Mouse (Mus musculus) embryonic facial prominence, embryonic 11.5 days (tissue): ENCODE data around the gene Txlna. TPM values are rescaled to one million over a fixed set of nuclear protein-coding genes. Genes with fewer than 3 reads are reported as not detected.

Source experiments
- ATAC-seq: fragments of 200-750 bp; cut with Nextera tagmentation; replicated peaks from 2 replicates; pipeline ENCODE4 v1.8.0; 2017; ENCODE audit warnings: low read depth; ENCODE audit not compliant: insufficient number of reproducible peaks, low FRiP score, low TSS enrichment
- DNase-seq: peaks from one replicate; pipeline ENCODE4 v3.0.0-alpha.2; 2015; ENCODE audit warnings: low spot score
- H3K27ac ChIP-seq: fragments of 300-500 bp; sonication (generic); replicated peaks from 2 replicates; pipeline ENCODE4 v1.5.1; 2014; ENCODE audit warnings: mild to moderate bottlenecking, low read depth, low read length, control low read depth
- H3K27me3 ChIP-seq: fragments of 300-500 bp; sonication (generic); 2 replicates; pipeline ENCODE4 v1.6.1; 2014; ENCODE audit warnings: mild to moderate bottlenecking, low read length, moderate library complexity, mixed read lengths; ENCODE audit not compliant: control insufficient read depth, insufficient read depth
- H3K36me3 ChIP-seq: fragments of 300-500 bp; sonication (generic); replicated peaks from 2 replicates; pipeline ENCODE4 v1.6.1; 2014; ENCODE audit warnings: low read depth, mild to moderate bottlenecking, low read length, moderate library complexity, mixed read lengths; ENCODE audit not compliant: control insufficient read depth, insufficient read depth
- H3K4me1 ChIP-seq: fragments of 300-500 bp; sonication (generic); 2 replicates; pipeline ENCODE4 v1.6.1; 2014; ENCODE audit warnings: low read length, mixed read lengths; ENCODE audit not compliant: control insufficient read depth, insufficient read depth
- H3K4me2 ChIP-seq: fragments of 300-500 bp; sonication (generic); 2 replicates; pipeline ENCODE4 v1.6.1; 2014; ENCODE audit warnings: low read depth, mild to moderate bottlenecking, control low read depth, low read length, moderate library complexity
- H3K4me3 ChIP-seq: fragments of 300-500 bp; sonication (generic); 2 replicates; pipeline ENCODE4 v1.5.1; 2014; ENCODE audit warnings: low read depth, low read length, control low read depth
- H3K9ac ChIP-seq: fragments of 300-500 bp; sonication (generic); replicated peaks from 2 replicates; pipeline ENCODE4 v1.6.1; 2014; ENCODE audit warnings: mild to moderate bottlenecking, control low read depth, low read length
- H3K9me3 ChIP-seq: fragments of 300-500 bp; sonication (generic); replicated peaks from 2 replicates; pipeline ENCODE4 v1.6.1; 2016; ENCODE audit warnings: mild to moderate bottlenecking, low read length, inconsistent platforms, mixed read lengths; ENCODE audit not compliant: control insufficient read depth
- WGBS: fragments of 180-500 bp; shearing (Covaris S2); extraction: QIAGEN DNeasy Blood & Tissue Kit; methylation state at CpG from one replicate; pipeline ENCODE4 v1.1.7; 2014; 5-methylcytosine and 5-hydroxymethylcytosine counted together
- polyA plus RNA-seq: library from polyadenylated mRNA; unstranded; fragments of >200 nt; fragmentation: Nextera tagmentation; extraction: Ambion mirVana; gene quantifications from 2 replicates; pipeline ENCODE4 v1.2.1, GENCODE M21; 2014

Gene Txlna
- polyA plus RNA-seq, 1 experiment from 2014 or later, result 100 TPM

GRCm38 (mm10) chr4:129662255-129662813 lies 21.5 kb upstream of the Txlna start:
- no peaks in the 10 kb centered on the region; the same call in 1 of the 2 replicates for H3K36me3 ChIP-seq
- no peak overlapping the region for H3K4me3 ChIP-seq
- H3K4me1 ChIP-seq, result no peaks in the 10 kb centered on the region
- 81% methylated on average over 3 of the region's 3 CpGs for WGBS
- H3K9ac ChIP-seq, result no peak overlapping the region
- no peaks in the 10 kb centered on the region for H3K9me3 ChIP-seq
- H3K27ac ChIP-seq, result no peak overlapping the region
- DNase-seq (no peak), ATAC-seq (no peak)
- H3K27me3 ChIP-seq, result no peaks in the 10 kb centered on the region
- no peak overlapping the region for H3K4me2 ChIP-seq

- Histone ChIP-seq H3K36me3 (no peaks in the 10 kb centered on the region; the same call in none of the 2 replicates), H3K9me3 (no peaks in the 10 kb centered on the region), H3K27ac (no peak overlapping the region), H3K4me2 (no peak overlapping the region), H3K4me3 (no peak overlapping the region), H3K4me1 (no peaks in the 10 kb centered on the region), H3K27me3 (no peaks in the 10 kb centered on the region), H3K9ac (no peak overlapping the region)
- ATAC-seq, result no peak
- WGBS, result 98% methylated on average over 3 of the region's 3 CpGs
- DNase-seq, result no peak
These were observed 20.7 kb upstream of the Txlna start for GRCm38 (mm10) chr4:129661584-129661983.

GRCm38 (mm10) chr4:129654770-129655169 lies 13.9 kb upstream of the Txlna start:
- Histone ChIP-seq H3K36me3 (peaks cover 9% of the 10 kb centered on the region), H3K4me3 (no peak overlapping the region), H3K4me2 (no peak overlapping the region), H3K9ac (no peak overlapping the region), H3K9me3 (no peaks in the 10 kb centered on the region), H3K27ac (no peak overlapping the region), H3K27me3 (no peaks in the 10 kb centered on the region), H3K4me1 (no peaks in the 10 kb centered on the region)
- ATAC-seq (no peak), DNase-seq (no peak)
- 93% methylated on average over 14 of the region's 14 CpGs for WGBS

- 95% methylated on average over 8 of the region's 8 CpGs for whole genome bisulfite sequencing
- H3K36me3 ChIP-seq, result peaks cover 12% of the 10 kb centered on the region
These were observed 9.5 kb upstream of the Txlna start for GRCm38 (mm10) chr4:129650359-129650758.

GRCm38 (mm10) chr4:129648656-129649055 lies 7.8 kb upstream of the Txlna start:
- ATAC-seq (no peak), DNase-seq (no peak)
- no peaks in the 10 kb centered on the region for H3K9me3 ChIP-seq
- H3K4me2 ChIP-seq, result no peak overlapping the region
- no peak overlapping the region for H3K27ac ChIP-seq
- WGBS, result 77% methylated on average over 1 of the region's 1 CpGs
- no peaks in the 10 kb centered on the region for H3K4me1 ChIP-seq
- peaks cover 5% of the 10 kb centered on the region for H3K36me3 ChIP-seq
- H3K4me3 ChIP-seq, result no peak overlapping the region
- H3K9ac ChIP-seq, result no peak overlapping the region
- no peaks in the 10 kb centered on the region for H3K27me3 ChIP-seq

More at GRCm38 (mm10) chr4:129650359-129650758, 9.5 kb upstream of the Txlna start:
- H3K27ac ChIP-seq, result no peak overlapping the region
- H3K4me1 ChIP-seq, result no peaks in the 10 kb centered on the region
- no peak overlapping the region for H3K4me2 ChIP-seq
- no peak overlapping the region for H3K4me3 ChIP-seq
- H3K9ac ChIP-seq, result no peak overlapping the region
- no peaks in the 10 kb centered on the region for H3K27me3 ChIP-seq
- no peak for ATAC-seq
- no peaks in the 10 kb centered on the region for H3K9me3 ChIP-seq
- DNase-seq, result no peak

GRCm38 (mm10) chr4:129645204-129645603 lies 4.3 kb upstream of the Txlna start:
- Histone ChIP-seq H3K4me3 (no peak overlapping the region), H3K4me2 (no peak overlapping the region), H3K9me3 (no peaks in the 10 kb centered on the region), H3K27ac (no peak overlapping the region), H3K4me1 (no peaks in the 10 kb centered on the region), H3K27me3 (no peaks in the 10 kb centered on the region), H3K9ac (no peak overlapping the region), H3K36me3 (peaks cover 3% of the 10 kb centered on the region)
- no peak for DNase-seq
- ATAC-seq, result no peak
- 85% methylated on average over 6 of the region's 6 CpGs for WGBS

- 0 out of 2 replicates have a peak, but pooled peaks cover 4% of the 10 kb centered on the region for H3K4me1 ChIP-seq
- H3K4me2 ChIP-seq, result no peak overlapping the region
- 50% methylated on average over 5 of the region's 5 CpGs for WGBS
- no peaks in the 10 kb centered on the region for H3K27me3 ChIP-seq
- no peak overlapping the region for H3K4me3 ChIP-seq
- peaks cover 5% of the 10 kb centered on the region for H3K36me3 ChIP-seq
- H3K9me3 ChIP-seq, result no peaks in the 10 kb centered on the region
- DNase-seq (no peak), ATAC-seq (no peak)
- H3K9ac ChIP-seq, result no peak overlapping the region
- H3K27ac ChIP-seq, result no peak overlapping the region
These were observed 891 bp upstream of the Txlna start for GRCm38 (mm10) chr4:129641756-129642155.

GRCm38 (mm10) chr4:129640101-129640637 lies 696 bp downstream of the Txlna start:
- H3K36me3 ChIP-seq, result peaks cover 10% of the 10 kb centered on the region
- ATAC-seq (no peak), DNase-seq (no peak)
- no peaks in the 10 kb centered on the region for H3K9me3 ChIP-seq
- H3K4me1 ChIP-seq, result 0 out of 2 replicates have a peak, but pooled peaks cover 4% of the 10 kb centered on the region
- H3K27me3 ChIP-seq, result no peaks in the 10 kb centered on the region
- peak overlapping the region; percentile 83 for H3K9ac ChIP-seq
- 7% methylated on average over 17 of the region's 17 CpGs for WGBS
- peak overlapping the region; percentile 78 for H3K27ac ChIP-seq
- H3K4me2 ChIP-seq, result peak overlapping the region; percentile 87
- H3K4me3 ChIP-seq, result peak overlapping the region; percentile 66
